Mouse (Mus musculus) layer of hippocampus, adult 11-12 months (tissue): ENCODE data around the gene Ddx55.

Experiments
- DNase-seq: peaks from one replicate; pipeline ENCODE4 v3.0.0; 2022; ENCODE audit warnings: low spot score

Gene Ddx55

GRCm38 (mm10) chr5:124610965-124611364 lies 58.3 kb downstream of the Ddx55 start:
- DNase-seq = no peak

GRCm38 (mm10) chr5:124614709-124615108 lies 62.0 kb downstream of the Ddx55 start:
- DNase-seq = no peak

- no peak for DNase-seq
Measured at GRCm38 (mm10) chr5:124618711-124619110, 66.0 kb downstream of the Ddx55 start.
